Mouse (Mus musculus): ENCODE results near the gene Rnf144a. TPM values are rescaled to one million over a fixed set of nuclear protein-coding genes. Genes with fewer than 3 reads are reported as not detected.
"Not testable (repeated sequence)": the region's sequence is repeated elsewhere in the genome, so short reads cannot be mapped to it uniquely, and the experiment has no call there.

The Rnf144a gene
- total and polyA plus RNA-seq, 3 experiments: not detected

- not testable (repeated sequence) for H3K4me3 ChIP-seq (ENCODE audit: control insufficient read depth in 1 of 2, insufficient read depth in 1 of 2, low read depth in 2 of 2, low read length in 2 of 2); H3K9ac ChIP-seq (ENCODE audit: control insufficient read depth, low read depth, low read length, poor library complexity, severe bottlenecking); H3K27ac ChIP-seq (ENCODE audit: control insufficient read depth, low read depth, low read length); H3K27me3 ChIP-seq (ENCODE audit: control insufficient read depth in 1 of 2, insufficient read depth in 2 of 2, low read length in 2 of 2); H3K4me1 ChIP-seq (ENCODE audit: control insufficient read depth in 1 of 2, insufficient read depth in 2 of 2, low read length in 2 of 2); H3K9me3 ChIP-seq (replicated peaks; ENCODE audit: insufficient read depth, low read length); H3K79me2 ChIP-seq (ENCODE audit: control insufficient read depth, insufficient read depth, low read length, poor library complexity); H3K36me3 ChIP-seq (ENCODE audit: control insufficient read depth in 1 of 2, insufficient read depth in 2 of 2, low read length in 2 of 2)
- peak; percentile 13 for DNase-seq (ENCODE audit: low read depth, low spot score)
- TF ChIP-seq RAD21 (IDR thresholded peaks at IDR 0.05; ENCODE audit: low read depth, low read length) (peak; percentile 44), SMC3 (IDR thresholded peaks at IDR 0.05; ENCODE audit: low read depth, low read length) (peak; percentile 37), CTCF (IDR thresholded peaks at IDR 0.05 in 2 of 3, conservative IDR thresholded peaks at IDR 0.05 in 1 of 3; ENCODE audit: control insufficient read depth in 1 of 3, insufficient read depth in 1 of 3, low read depth in 2 of 3, low read length in 3 of 3, poor library complexity in 1 of 3, severe bottlenecking in 1 of 3) (peak in 2 of 3 experiments; percentile 40 to 52; a peak in 4 of 6 replicates)
These were observed 119.1 kb downstream of the Rnf144a start for GRCm38 (mm10) chr12:26295995-26296394.

- Histone ChIP-seq H3K4me1 (ENCODE audit: control insufficient read depth in 1 of 2, insufficient read depth in 2 of 2, low read length in 2 of 2) (no peaks in the 10 kb centered on the region), H3K27me3 (ENCODE audit: control insufficient read depth in 1 of 2, insufficient read depth in 2 of 2, low read length in 2 of 2) (no peaks in the 10 kb centered on the region), H3K27ac (ENCODE audit: control insufficient read depth, low read depth, low read length) (no peak overlapping the region), H3K36me3 (ENCODE audit: control insufficient read depth in 1 of 2, insufficient read depth in 2 of 2, low read length in 2 of 2) (no peaks in the 10 kb centered on the region), H3K4me3 (ENCODE audit: control insufficient read depth in 1 of 2, insufficient read depth in 1 of 2, low read depth in 2 of 2, low read length in 2 of 2) (no peak overlapping the region), H3K9ac (ENCODE audit: control insufficient read depth, low read depth, low read length, poor library complexity, severe bottlenecking) (no peak overlapping the region), H3K9me3 (replicated peaks; ENCODE audit: insufficient read depth, low read length) (no peaks in the 10 kb centered on the region), H3K79me2 (ENCODE audit: control insufficient read depth, insufficient read depth, low read length, poor library complexity) (no peaks in the 10 kb centered on the region)
- DNase-seq (ENCODE audit: low read depth, low spot score): no peak
- TF ChIP-seq TAL1 (IDR thresholded peaks at IDR 0.05; ENCODE audit: low read length) (no peak), RCOR1 (IDR thresholded peaks at IDR 0.05; ENCODE audit: low read depth, low read length) (no peak), HCFC1 (IDR thresholded peaks at IDR 0.05; ENCODE audit: low read depth, low read length) (no peak), ETS1 (IDR thresholded peaks at IDR 0.05; ENCODE audit: low read depth, low read length) (no peak), NRF1 (IDR thresholded peaks at IDR 0.05; ENCODE audit: insufficient read depth, low read depth, low read length, poor library complexity, severe bottlenecking) (no peak), EP300 (IDR thresholded peaks at IDR 0.05; ENCODE audit: low read depth in 1 of 2, low read length in 2 of 2) (no peak), TCF12 (IDR thresholded peaks at IDR 0.05; ENCODE audit: low read depth, low read length) (no peak), MEF2A (IDR thresholded peaks at IDR 0.05; ENCODE audit: extremely low read depth, insufficient replicate concordance, low read depth, low read length, poor library complexity, severe bottlenecking) (no peak), NELFE (IDR thresholded peaks at IDR 0.05; ENCODE audit: low read depth, low read length) (no peak), ZKSCAN1 (IDR thresholded peaks at IDR 0.05; ENCODE audit: low read depth, low read length) (no peak), CHD2 (IDR thresholded peaks at IDR 0.05; ENCODE audit: low read length) (no peak), ZNF384 (IDR thresholded peaks at IDR 0.05; ENCODE audit: low read depth, low read length) (no peak)
These were observed 125.9 kb downstream of the Rnf144a start for GRCm38 (mm10) chr12:26289200-26289599.

- no peak overlapping the region for H3K27ac ChIP-seq (ENCODE audit: control insufficient read depth, low read depth, low read length)
- no peak for DNase-seq (ENCODE audit: low read depth, low spot score)
- no peak overlapping the region for H3K9ac ChIP-seq (ENCODE audit: control insufficient read depth, low read depth, low read length, poor library complexity, severe bottlenecking)
- no peaks in the 10 kb centered on the region for H3K4me1 ChIP-seq (ENCODE audit: control insufficient read depth in 1 of 2, insufficient read depth in 2 of 2, low read length in 2 of 2)
- no peak overlapping the region for H3K4me3 ChIP-seq (ENCODE audit: control insufficient read depth in 1 of 2, insufficient read depth in 1 of 2, low read depth in 2 of 2, low read length in 2 of 2)
- H3K9me3 ChIP-seq (replicated peaks; ENCODE audit: insufficient read depth, low read length): no peaks in the 10 kb centered on the region
- H3K36me3 ChIP-seq (ENCODE audit: control insufficient read depth in 1 of 2, insufficient read depth in 2 of 2, low read length in 2 of 2): no peaks in the 10 kb centered on the region
- no peaks in the 10 kb centered on the region for H3K27me3 ChIP-seq (ENCODE audit: control insufficient read depth in 1 of 2, insufficient read depth in 2 of 2, low read length in 2 of 2)
- no peaks in the 10 kb centered on the region for H3K79me2 ChIP-seq (ENCODE audit: control insufficient read depth, insufficient read depth, low read length, poor library complexity)
- TF ChIP-seq BHLHE40 (IDR thresholded peaks at IDR 0.05; ENCODE audit: borderline replicate concordance, low read depth, low read length) (no peak), MYC (IDR thresholded peaks at IDR 0.05; ENCODE audit: low read depth, low read length) (no peak), CHD1 (IDR thresholded peaks at IDR 0.05; ENCODE audit: low read depth, low read length) (no peak), ZMIZ1 (IDR thresholded peaks at IDR 0.05; ENCODE audit: low read depth, low read length) (no peak), GABPA (IDR thresholded peaks at IDR 0.05; ENCODE audit: low read depth, low read length) (no peak), NRF1 (IDR thresholded peaks at IDR 0.05; ENCODE audit: insufficient read depth, low read depth, low read length, poor library complexity, severe bottlenecking) (no peak), CHD2 (IDR thresholded peaks at IDR 0.05; ENCODE audit: low read length) (no peak), MEF2A (IDR thresholded peaks at IDR 0.05; ENCODE audit: extremely low read depth, insufficient replicate concordance, low read depth, low read length, poor library complexity, severe bottlenecking) (no peak), POLR2A (IDR thresholded peaks at IDR 0.05; ENCODE audit: control insufficient read depth in 1 of 2, insufficient read depth in 1 of 2, low read depth in 1 of 2, low read length in 2 of 2, poor library complexity in 1 of 2) (no peak), TAL1 (IDR thresholded peaks at IDR 0.05; ENCODE audit: low read length) (no peak), USF1 (IDR thresholded peaks at IDR 0.05; ENCODE audit: low read depth, low read length) (no peak), CTCF (IDR thresholded peaks at IDR 0.05 in 2 of 3, conservative IDR thresholded peaks at IDR 0.05 in 1 of 3; ENCODE audit: control insufficient read depth in 1 of 3, insufficient read depth in 1 of 3, low read depth in 2 of 3, low read length in 3 of 3, poor library complexity in 1 of 3, severe bottlenecking in 1 of 3) (no peak), E2F4 (IDR thresholded peaks at IDR 0.05; ENCODE audit: borderline replicate concordance, low read depth, low read length) (no peak), MAZ (IDR thresholded peaks at IDR 0.05; ENCODE audit: low read depth, low read length) (no peak), RAD21 (IDR thresholded peaks at IDR 0.05; ENCODE audit: low read depth, low read length) (no peak), NELFE (IDR thresholded peaks at IDR 0.05; ENCODE audit: low read depth, low read length) (no peak), MXI1 (IDR thresholded peaks at IDR 0.05; ENCODE audit: low read depth, low read length) (no peak)
These were observed 126.7 kb downstream of the Rnf144a start for GRCm38 (mm10) chr12:26288347-26288746.

Data from MEL (cell line).